In genomic region chr2:84009818-84010217, GRCm38 (mm10) we compare ENCODE assay signal across 21 mouse cellular contexts. TPM values are rescaled to one million over a fixed set of nuclear protein-coding genes. Genes with fewer than 3 reads are reported as not detected.
DNase-seq lines count a peak whose midpoint lies in the region; ATAC-seq and TF ChIP-seq lines count a peak whose summit lies in the region.
"Had no signal": no experiment of that assay in that cellular context is flagged by ENCODE, and none has a peak within 500 bp of the region (broad histone marks: within the 10 kb centered on the region; RNA-seq: fewer than 3 reads in every experiment).

No protein-coding gene starts in this region.

- no peak for TF ChIP-seq CTCF in layer of hippocampus, adult 2 months (conservative IDR thresholded peaks at IDR 0.05)

- ATAC-seq in hematopoietic stem cell, adult 5-6 weeks (replicated peaks in 1 of 2; ENCODE audit: insufficient read depth in 1 of 2, low FRiP score in 2 of 2, low TSS enrichment in 1 of 2, low read depth in 1 of 2, poor library complexity in 2 of 2, severe bottlenecking in 2 of 2): peak; percentile 69 to 76; a peak in 3 of 4 replicates
- peak; percentile 71 for ATAC-seq in megakaryocyte-erythroid progenitor cell, adult 5-6 weeks (replicated peaks; ENCODE audit: low FRiP score, low TSS enrichment, poor library complexity, severe bottlenecking)
- ATAC-seq: forebrain, embryonic 15.5 days had no signal

- H3K27ac ChIP-seq in layer of hippocampus, adult 2 months: peak overlapping the region; percentile 88
- H3K27ac ChIP-seq: embryonic facial prominence, embryonic 15.5 days; forebrain, embryonic 15.5 days; heart, adult 2 months; heart, embryonic 15.5 days; hindbrain, embryonic 10.5 days; hindbrain, embryonic 15.5 days had no signal

- H3K4me3 ChIP-seq in layer of hippocampus, adult 2 months: no peak overlapping the region
- H3K4me3 ChIP-seq: embryonic facial prominence, embryonic 15.5 days; erythroblast, embryonic 14.5 days; forebrain, embryonic 15.5 days; heart, adult 2 months; heart, embryonic 15.5 days; hindbrain, embryonic 10.5 days; hindbrain, embryonic 15.5 days had no signal

- DNase-seq in adrenal gland, postnatal 36 days: peak; percentile 0 to 4
- DNase-seq in adrenal gland, postnatal 10 days: no peak
- no peak for DNase-seq in layer of hippocampus, adult 2 months (ENCODE audit: low spot score in 2 of 2)
- DNase-seq in layer of hippocampus, adult 9-10 months (ENCODE audit: low spot score): no peak
- no peak for DNase-seq in adipocyte (ENCODE audit: low spot score)
- DNase-seq in urinary bladder, postnatal 10 days (ENCODE audit: low spot score): no peak
- DNase-seq: adrenal gland, postnatal 25 days; cerebellum, adult 2 months; cerebellum, postnatal 10 days; embryo, embryonic 11 days; heart, adult 2 months; heart, postnatal 14 days had no signal

RNA-seq across cellular contexts. Expression of gene Gm13691, which starts 19.5 kb away (rescaled TPM):
- 1 to 10 TPM; 1.5 to 1.7 TPM for total RNA-seq in adrenal gland, postnatal 36 days (2021)
- total RNA-seq in adrenal gland, postnatal 10 days (2021): 1 to 10 TPM; 1.4 to 1.7 TPM
- 1 to 10 TPM; 2.0 to 2.1 TPM for total RNA-seq in layer of hippocampus, adult 2 months (2021)
- not detected in 2 replicates for total RNA-seq in hematopoietic stem cell, adult 5-6 weeks (2017)
- not detected in 2 replicates for total RNA-seq in megakaryocyte-erythroid progenitor cell, adult 5-6 weeks (2014; fragmentation: Nextera tagmentation)
- total RNA-seq in megakaryocyte-erythroid progenitor cell, adult 5-6 weeks (2017): not detected in 2 replicates

RNA-seq across cellular contexts. Expression of gene Gm13697, which starts 25.3 kb away (rescaled TPM):
- total RNA-seq in adrenal gland, postnatal 36 days (2021): 1 to 10 TPM; 1.5 to 1.7 TPM
- 1 to 10 TPM; 1.4 to 1.7 TPM for total RNA-seq in adrenal gland, postnatal 10 days (2021)
- 1 to 10 TPM; 2.0 to 2.1 TPM for total RNA-seq in layer of hippocampus, adult 2 months (2021)
- total RNA-seq in hematopoietic stem cell, adult 5-6 weeks (2017): not detected in 2 replicates
- total RNA-seq in megakaryocyte-erythroid progenitor cell, adult 5-6 weeks (2014; fragmentation: Nextera tagmentation): 0.44 TPM in 1 of 2 replicates, not detected in the other
- not detected in 2 replicates for total RNA-seq in megakaryocyte-erythroid progenitor cell, adult 5-6 weeks (2017)

RNA-seq across cellular contexts. Expression of gene Gm13694, which starts 31.1 kb away (rescaled TPM):
- total RNA-seq in adrenal gland, postnatal 36 days (2021): 1 to 10 TPM; 1.5 to 1.7 TPM
- 1 to 10 TPM; 1.4 to 1.7 TPM for total RNA-seq in adrenal gland, postnatal 10 days (2021)
- 1 to 10 TPM; 2.0 to 2.1 TPM for total RNA-seq in layer of hippocampus, adult 2 months (2021)
- not detected in 2 replicates for total RNA-seq in hematopoietic stem cell, adult 5-6 weeks (2017)
- 0.44 TPM in 1 of 2 replicates, not detected in the other for total RNA-seq in megakaryocyte-erythroid progenitor cell, adult 5-6 weeks (2014; fragmentation: Nextera tagmentation)
- total RNA-seq in megakaryocyte-erythroid progenitor cell, adult 5-6 weeks (2017): not detected in 2 replicates

RNA-seq across cellular contexts. Expression of gene Gm13696, which starts 36.9 kb away (rescaled TPM):
- 1 to 10 TPM; 1.5 to 1.7 TPM for total RNA-seq in adrenal gland, postnatal 36 days (2021)
- 1 to 10 TPM; 1.4 to 1.7 TPM for total RNA-seq in adrenal gland, postnatal 10 days (2021)
- 1 to 10 TPM; 2.0 to 2.1 TPM for total RNA-seq in layer of hippocampus, adult 2 months (2021)
- total RNA-seq in hematopoietic stem cell, adult 5-6 weeks (2017): not detected in 2 replicates
- total RNA-seq in megakaryocyte-erythroid progenitor cell, adult 5-6 weeks (2014; fragmentation: Nextera tagmentation): 0.44 TPM in 1 of 2 replicates, not detected in the other
- not detected in 2 replicates for total RNA-seq in megakaryocyte-erythroid progenitor cell, adult 5-6 weeks (2017)

RNA-seq across cellular contexts. Expression of gene Gm13695, which starts 42.7 kb away (rescaled TPM):
- total RNA-seq in adrenal gland, postnatal 36 days (2021): not detected
- not detected for total RNA-seq in adrenal gland, postnatal 10 days (2021)
- total RNA-seq in layer of hippocampus, adult 2 months (2021): not detected
- total RNA-seq in hematopoietic stem cell, adult 5-6 weeks (2017): not detected in 2 replicates
- 0.44 TPM in 1 of 2 replicates, not detected in the other for total RNA-seq in megakaryocyte-erythroid progenitor cell, adult 5-6 weeks (2014; fragmentation: Nextera tagmentation)
- total RNA-seq in megakaryocyte-erythroid progenitor cell, adult 5-6 weeks (2017): 0.95 TPM in 1 of 2 replicates, not detected in the other
- total RNA-seq: adrenal gland, postnatal 25 days; gastrocnemius, postnatal 4 days had no signal

Comparison
In these comparisons a context has a peak if more than half of its experiments do, and no peak if none do; other contexts are left out.
1. DNase-seq: peak in adrenal gland, postnatal 36 days (2 of 2); none in adrenal gland, postnatal 10 days (single experiment), layer of hippocampus, adult 2 months (0 of 2), layer of hippocampus, adult 9-10 months (single experiment), adipocyte (single experiment) and urinary bladder, postnatal 10 days (single experiment).